Mouse (Mus musculus) lung, embryonic 15.5 days (tissue): ENCODE results near the gene Mfsd4b1. TPM values are rescaled to one million over a fixed set of nuclear protein-coding genes. Genes with fewer than 3 reads are reported as not detected.

ENCODE experiments used
- ATAC-seq: fragments of 200-750 bp; cut with Nextera tagmentation; 2 replicates; pipeline ENCODE4 v1.8.0; 2017; ENCODE audit warnings: moderate number of reproducible peaks, borderline replicate concordance; ENCODE audit not compliant: low FRiP score, low TSS enrichment; ENCODE audit errors: extremely low read depth
- H3K27ac ChIP-seq: fragments of 300-500 bp; sonication (generic); 2 replicates; pipeline ENCODE4 v1.5.1; 2015; ENCODE audit warnings: moderate library complexity, mild to moderate bottlenecking, inconsistent platforms
- H3K27me3 ChIP-seq: fragments of 300-500 bp; sonication (generic); 2 replicates; pipeline ENCODE4 v1.6.1; 2015; ENCODE audit warnings: inconsistent platforms
- H3K36me3 ChIP-seq: fragments of 300-500 bp; sonication (generic); 2 replicates; pipeline ENCODE4 v1.6.1; 2015; ENCODE audit warnings: inconsistent platforms
- H3K4me1 ChIP-seq: fragments of 300-500 bp; sonication (generic); 2 replicates; pipeline ENCODE4 v1.6.1; 2015; ENCODE audit warnings: inconsistent platforms
- H3K4me2 ChIP-seq: fragments of 300-500 bp; sonication (generic); 2 replicates; pipeline ENCODE4 v1.6.1; 2015; ENCODE audit warnings: inconsistent platforms, mild to moderate bottlenecking, moderate library complexity
- H3K4me3 ChIP-seq: fragments of 300-500 bp; sonication (generic); 2 replicates; pipeline ENCODE4 v1.5.1; 2015; ENCODE audit warnings: mild to moderate bottlenecking, inconsistent platforms
- H3K9ac ChIP-seq: fragments of 300-500 bp; sonication (generic); 2 replicates; pipeline ENCODE4 v1.6.1; 2015; ENCODE audit warnings: inconsistent platforms
- H3K9me3 ChIP-seq: fragments of 300-500 bp; sonication (generic); 2 replicates; pipeline ENCODE4 v1.6.1; 2016; ENCODE audit warnings: inconsistent platforms
- WGBS: fragments of 180-500 bp; shearing (Covaris S2); methylation state at CpG from one replicate; pipeline ENCODE4 v1.1.7; 2015; 5-methylcytosine and 5-hydroxymethylcytosine counted together
- polyA plus RNA-seq: library from polyadenylated mRNA; unstranded; fragments of >200 nt; fragmentation: Nextera tagmentation; extraction: Ambion mirVana; gene quantifications from 2 replicates; pipeline ENCODE4 v1.2.1, GENCODE M21; 2015

Mfsd4b1 gene
- polyA plus RNA-seq, 1 experiment from 2014 or later, result 0.21 TPM

GRCm38 (mm10) chr10:39991155-39991554, 33.9 kb downstream of the Mfsd4b1 start:
- H3K9me3 ChIP-seq, result no peaks in the 10 kb centered on the region
- no peak overlapping the region for H3K27ac ChIP-seq
- H3K27me3 ChIP-seq, result no peaks in the 10 kb centered on the region
- no peak overlapping the region for H3K4me2 ChIP-seq
- no peak overlapping the region for H3K9ac ChIP-seq
- H3K36me3 ChIP-seq, result no peaks in the 10 kb centered on the region
- no peak overlapping the region for H3K4me3 ChIP-seq
- no peaks in the 10 kb centered on the region for H3K4me1 ChIP-seq
- no peak for ATAC-seq
- 45% methylated on average over 4 of the region's 4 CpGs for WGBS

GRCm38 (mm10) chr10:39986466-39986865, 38.6 kb downstream of the Mfsd4b1 start, which contains the start of gene Mfsd4b5:
Gene Mfsd4b5 (minus strand): TSS chr10:39986646.
- H3K36me3 ChIP-seq, result no peaks in the 10 kb centered on the region
- 86% methylated on average over 12 of the region's 12 CpGs for WGBS
- no peaks in the 10 kb centered on the region for H3K9me3 ChIP-seq
- H3K4me3 ChIP-seq, result no peak within 1 kb of the TSS
- H3K9ac ChIP-seq, result no peak within 1 kb of the TSS
- no peak within 1 kb of the TSS for H3K27ac ChIP-seq
- no peaks in the 10 kb centered on the region for H3K27me3 ChIP-seq
- no peaks in the 10 kb centered on the region for H3K4me1 ChIP-seq
- no peak for ATAC-seq
- no peak within 1 kb of the TSS for H3K4me2 ChIP-seq

- no peaks in the 10 kb centered on the region for H3K27me3 ChIP-seq
- H3K9ac ChIP-seq, result no peak overlapping the region
- H3K9me3 ChIP-seq, result peaks cover 7% of the 10 kb centered on the region; the same call in 1 of the 2 replicates
- 61% methylated on average over 5 of the region's 5 CpGs for WGBS
- no peak for ATAC-seq
- H3K4me2 ChIP-seq, result no peak overlapping the region
- H3K27ac ChIP-seq, result no peak overlapping the region
- H3K4me3 ChIP-seq, result no peak overlapping the region
- H3K4me1 ChIP-seq, result no peaks in the 10 kb centered on the region
- no peaks in the 10 kb centered on the region for H3K36me3 ChIP-seq
Measured at GRCm38 (mm10) chr10:39982604-39983003, 42.5 kb downstream of the Mfsd4b1 start.

GRCm38 (mm10) chr10:39978231-39978630, 46.8 kb downstream of the Mfsd4b1 start:
- peaks cover 9% of the 10 kb centered on the region; the same call in 1 of the 2 replicates for H3K9me3 ChIP-seq
- H3K4me3 ChIP-seq, result no peak overlapping the region
- H3K4me1 ChIP-seq, result no peaks in the 10 kb centered on the region
- H3K27me3 ChIP-seq, result no peaks in the 10 kb centered on the region
- no peak overlapping the region for H3K27ac ChIP-seq
- H3K4me2 ChIP-seq, result no peak overlapping the region
- no peak for ATAC-seq
- 94% methylated on average over 1 of the region's 1 CpGs for WGBS
- no peaks in the 10 kb centered on the region for H3K36me3 ChIP-seq
- no peak overlapping the region for H3K9ac ChIP-seq

GRCm38 (mm10) chr10:39977346-39977745, 47.7 kb downstream of the Mfsd4b1 start:
- no peak overlapping the region for H3K9ac ChIP-seq
- H3K4me1 ChIP-seq, result no peaks in the 10 kb centered on the region
- no peaks in the 10 kb centered on the region for H3K27me3 ChIP-seq
- no peak overlapping the region for H3K4me3 ChIP-seq
- H3K36me3 ChIP-seq, result no peaks in the 10 kb centered on the region
- no peak overlapping the region for H3K27ac ChIP-seq
- WGBS, result 90% methylated on average over 4 of the region's 4 CpGs
- ATAC-seq, result no peak
- H3K4me2 ChIP-seq, result no peak overlapping the region
- peaks cover 9% of the 10 kb centered on the region; the same call in 1 of the 2 replicates for H3K9me3 ChIP-seq

GRCm38 (mm10) chr10:39975771-39976170, 49.3 kb downstream of the Mfsd4b1 start:
- Histone ChIP-seq H3K9me3 (peaks cover 9% of the 10 kb centered on the region; the same call in 1 of the 2 replicates), H3K9ac (no peak overlapping the region), H3K27ac (no peak overlapping the region), H3K4me3 (no peak overlapping the region), H3K4me1 (no peaks in the 10 kb centered on the region), H3K4me2 (no peak overlapping the region), H3K36me3 (no peaks in the 10 kb centered on the region), H3K27me3 (no peaks in the 10 kb centered on the region)
- no peak for ATAC-seq
- WGBS, result 45% methylated on average over 2 of the region's 2 CpGs

- Histone ChIP-seq H3K36me3 (no peaks in the 10 kb centered on the region), H3K4me1 (no peaks in the 10 kb centered on the region), H3K27ac (no peak overlapping the region), H3K4me3 (no peak overlapping the region), H3K9ac (no peak overlapping the region), H3K4me2 (no peak overlapping the region), H3K9me3 (peaks cover 9% of the 10 kb centered on the region; the same call in 1 of the 2 replicates), H3K27me3 (no peaks in the 10 kb centered on the region)
- ATAC-seq, result no peak
- 48% methylated on average over 11 of the region's 11 CpGs for WGBS
Measured at GRCm38 (mm10) chr10:39974982-39975381, 50.1 kb downstream of the Mfsd4b1 start.

GRCm38 (mm10) chr10:39967512-39967911, 57.6 kb downstream of the Mfsd4b1 start:
- Histone ChIP-seq H3K4me3 (no peak overlapping the region), H3K36me3 (no peaks in the 10 kb centered on the region), H3K27ac (no peak overlapping the region), H3K9me3 (no peaks in the 10 kb centered on the region), H3K4me2 (no peak overlapping the region), H3K9ac (no peak overlapping the region), H3K27me3 (no peaks in the 10 kb centered on the region), H3K4me1 (no peaks in the 10 kb centered on the region)
- ATAC-seq, result no peak
- 76% methylated on average over 3 of the region's 3 CpGs for WGBS

- Histone ChIP-seq H3K9ac (no peak overlapping the region), H3K4me1 (peaks cover 6% of the 10 kb centered on the region; the same call in 1 of the 2 replicates), H3K4me2 (no peak overlapping the region), H3K4me3 (no peak overlapping the region), H3K36me3 (no peaks in the 10 kb centered on the region), H3K27me3 (no peaks in the 10 kb centered on the region; the same call in 1 of the 2 replicates), H3K27ac (no peak overlapping the region), H3K9me3 (no peaks in the 10 kb centered on the region)
- 21% methylated on average over 1 of the region's 1 CpGs for WGBS
- no peak for ATAC-seq
Measured at GRCm38 (mm10) chr10:39961906-39962305, 63.2 kb downstream of the Mfsd4b1 start.

GRCm38 (mm10) chr10:39960441-39960822, 64.6 kb downstream of the Mfsd4b1 start:
- Histone ChIP-seq H3K4me1 (peaks cover 6% of the 10 kb centered on the region; the same call in 1 of the 2 replicates), H3K4me3 (no peak overlapping the region), H3K27me3 (no peaks in the 10 kb centered on the region; the same call in 1 of the 2 replicates), H3K36me3 (no peaks in the 10 kb centered on the region), H3K4me2 (peak overlapping the region; percentile 97), H3K27ac (no peak overlapping the region), H3K9me3 (no peaks in the 10 kb centered on the region), H3K9ac (no peak overlapping the region)
- 42% methylated on average over 11 of the region's 11 CpGs for WGBS
- ATAC-seq, result 0 out of 2 replicates have a peak, but pooled peaks have one; percentile 13

GRCm38 (mm10) chr10:39959761-39960440, 65.2 kb downstream of the Mfsd4b1 start, which contains the start of gene Mfsd4b3:
Gene Mfsd4b3 (minus strand): TSS chr10:39960153.
- WGBS, result under 1% methylated on average over 38 of the region's 38 CpGs
- Histone ChIP-seq H3K27me3 (no peaks in the 10 kb centered on the region; the same call in 1 of the 2 replicates), H3K36me3 (no peaks in the 10 kb centered on the region)

GRCm38 (mm10) chr10:39958266-39958665, 66.8 kb downstream of the Mfsd4b1 start:
- peaks cover 6% of the 10 kb centered on the region; the same call in 1 of the 2 replicates for H3K4me1 ChIP-seq
- no peaks in the 10 kb centered on the region for H3K36me3 ChIP-seq
- H3K27ac ChIP-seq, result no peak overlapping the region
- ATAC-seq, result no peak
- H3K4me3 ChIP-seq, result no peak overlapping the region
- H3K9me3 ChIP-seq, result no peaks in the 10 kb centered on the region
- H3K27me3 ChIP-seq, result no peaks in the 10 kb centered on the region; the same call in 1 of the 2 replicates
- H3K9ac ChIP-seq, result no peak overlapping the region
- H3K4me2 ChIP-seq, result no peak overlapping the region
- WGBS, result 77% methylated on average over 4 of the region's 4 CpGs

More at GRCm38 (mm10) chr10:39959761-39960440, 65.2 kb downstream of the Mfsd4b1 start, which contains the start of gene Mfsd4b3:
- peaks cover 6% of the 10 kb centered on the region; the same call in 1 of the 2 replicates for H3K4me1 ChIP-seq
- H3K4me2 ChIP-seq, result peak within 1 kb of the TSS; percentile 97
- H3K27ac ChIP-seq, result peak within 1 kb of the TSS; percentile 54
- peak; percentile 99 for ATAC-seq
- H3K9ac ChIP-seq, result peak within 1 kb of the TSS; percentile 47
- no peaks in the 10 kb centered on the region for H3K9me3 ChIP-seq
- H3K4me3 ChIP-seq, result peak within 1 kb of the TSS; percentile 52
